Mouse (Mus musculus): Measurements from ENCODE around the gene Slc35e1.

The Slc35e1 gene

DNA sequence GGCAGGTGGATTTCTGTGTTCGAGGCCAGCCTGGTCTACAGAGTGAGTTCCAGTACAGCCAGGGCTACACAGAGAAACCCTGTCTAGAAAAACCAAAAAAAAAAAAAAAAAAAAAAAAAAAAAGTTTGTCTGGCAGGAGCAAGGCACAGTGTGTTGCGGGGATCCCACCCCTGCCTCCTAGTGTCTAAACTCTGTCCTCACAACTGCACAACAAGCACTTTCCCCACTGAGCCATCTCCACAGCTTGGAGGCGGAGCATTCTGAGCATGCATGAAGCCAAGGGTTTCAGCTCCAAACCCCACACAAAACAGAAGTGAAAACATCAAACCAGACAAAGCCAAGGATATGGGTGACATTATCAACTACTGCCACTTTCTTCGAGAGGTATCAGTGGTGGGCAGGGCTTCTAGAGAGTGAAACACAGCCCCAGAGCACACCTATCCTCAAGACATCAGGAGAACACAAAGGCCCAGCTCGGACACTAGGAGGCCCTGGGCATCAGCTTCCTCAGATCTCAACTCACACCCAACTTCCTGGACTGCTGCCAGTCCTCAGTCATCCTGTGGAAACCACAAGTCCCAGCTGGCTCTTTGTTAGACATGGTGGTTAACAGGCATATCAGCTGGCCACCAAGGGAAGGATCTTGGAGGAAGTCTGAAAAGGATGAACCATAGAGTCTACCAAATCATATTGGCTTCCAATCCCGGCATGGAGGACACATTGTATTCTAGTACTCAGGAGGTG is 6.8 kb downstream of the Slc35e1 start:
- DNase-seq (ENCODE audit: low spot score): no peak

DNA sequence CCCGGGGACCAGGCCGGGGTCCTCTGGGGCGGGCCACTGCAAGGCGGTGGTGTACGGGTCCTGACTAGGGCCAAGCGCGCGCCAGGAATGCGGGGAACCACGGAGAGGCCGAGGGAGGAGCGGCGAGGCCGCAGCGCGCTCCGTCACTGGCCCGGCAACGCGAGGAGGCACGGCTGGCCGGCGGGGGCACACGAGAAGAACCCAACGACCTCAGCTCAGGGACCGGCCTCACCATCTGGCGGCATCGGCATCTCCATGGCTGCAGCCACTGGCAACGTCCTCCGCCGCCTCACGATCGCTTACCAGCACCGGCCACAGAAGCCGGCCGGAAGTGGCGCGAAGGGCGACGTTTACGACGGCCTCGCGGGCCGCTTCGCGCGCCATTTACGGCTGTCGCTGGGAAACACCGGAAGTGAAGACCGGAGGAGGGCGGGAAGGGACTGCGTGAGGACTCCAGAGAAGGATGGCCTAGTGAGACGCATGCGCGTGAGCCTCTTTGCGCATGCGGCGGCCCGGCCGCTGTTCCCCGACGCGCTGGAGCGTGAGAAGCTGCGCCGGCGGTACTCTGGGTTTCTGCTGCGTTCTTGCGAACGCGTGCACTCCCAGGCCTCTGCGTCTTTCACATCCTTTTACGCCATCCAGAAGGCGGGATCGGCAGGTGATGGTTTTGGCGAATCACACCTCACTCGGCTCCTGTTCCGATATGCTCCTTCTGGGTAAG is 17.4 kb downstream of the Slc35e1 start, which contains the start of gene Cherp:
Gene Cherp (minus strand): TSS at position 401 of the 721 bp plus-strand sequence.
- DNase-seq (ENCODE audit: low spot score): peak; percentile 98

GRCm38 (mm10) chr8:72470684-72471083 is 21.7 kb downstream of the Slc35e1 start:
- DNase-seq (ENCODE audit: low spot score): no peak

DNA sequence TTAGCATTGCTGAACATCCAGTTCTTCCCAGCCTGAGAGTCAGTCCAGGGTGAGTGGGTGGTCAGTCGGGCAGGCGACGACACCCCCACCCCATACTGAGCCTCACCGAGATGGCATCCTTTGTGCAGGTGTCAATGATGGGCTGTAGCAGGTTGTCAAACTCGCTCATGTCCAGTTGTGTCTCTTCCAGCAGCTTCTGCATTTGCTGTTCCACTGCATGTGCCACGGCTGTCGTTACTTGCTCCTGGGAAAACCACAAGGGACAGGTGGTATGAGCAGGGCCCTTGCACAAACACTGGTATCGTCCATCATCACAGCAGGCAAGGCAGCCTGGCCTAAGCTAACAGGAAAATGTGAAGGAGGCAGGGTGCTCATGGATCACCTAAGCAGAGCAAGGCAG is 22.4 kb downstream of the Slc35e1 start:
- no peak for DNase-seq (ENCODE audit: low spot score)

DNA sequence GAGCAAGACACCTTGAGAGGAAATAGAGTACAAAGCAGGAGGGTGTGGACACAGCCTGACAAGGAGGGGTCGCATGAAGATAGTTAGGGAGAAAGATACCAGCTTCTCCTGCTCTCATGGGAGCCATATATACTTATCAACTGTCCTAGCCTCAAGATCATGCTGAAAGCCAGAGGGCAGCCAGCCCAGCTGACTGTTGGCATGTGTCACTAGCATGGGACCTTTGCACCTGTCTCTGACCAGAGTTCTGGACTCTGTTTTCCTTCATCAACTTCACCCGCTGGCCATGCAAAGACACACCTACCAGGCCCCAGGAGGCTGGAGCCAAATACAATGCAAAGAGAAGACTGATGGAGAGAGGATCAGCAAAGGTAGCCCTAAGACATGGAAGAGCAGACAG is 23.2 kb downstream of the Slc35e1 start:
- DNase-seq (ENCODE audit: low spot score): no peak

GRCm38 (mm10) chr8:72464211-72464610 is 28.2 kb downstream of the Slc35e1 start:
- no peak for DNase-seq (ENCODE audit: low spot score)

- no peak for DNase-seq (ENCODE audit: low spot score)
These were observed 32.4 kb downstream of the Slc35e1 start for GRCm38 (mm10) chr8:72459881-72460533.

GRCm38 (mm10) chr8:72458457-72458856 is 34.0 kb downstream of the Slc35e1 start:
- no peak for DNase-seq (ENCODE audit: low spot score)

- DNase-seq (ENCODE audit: low spot score): no peak
These were observed 34.6 kb downstream of the Slc35e1 start for GRCm38 (mm10) chr8:72457806-72458205.

DNA sequence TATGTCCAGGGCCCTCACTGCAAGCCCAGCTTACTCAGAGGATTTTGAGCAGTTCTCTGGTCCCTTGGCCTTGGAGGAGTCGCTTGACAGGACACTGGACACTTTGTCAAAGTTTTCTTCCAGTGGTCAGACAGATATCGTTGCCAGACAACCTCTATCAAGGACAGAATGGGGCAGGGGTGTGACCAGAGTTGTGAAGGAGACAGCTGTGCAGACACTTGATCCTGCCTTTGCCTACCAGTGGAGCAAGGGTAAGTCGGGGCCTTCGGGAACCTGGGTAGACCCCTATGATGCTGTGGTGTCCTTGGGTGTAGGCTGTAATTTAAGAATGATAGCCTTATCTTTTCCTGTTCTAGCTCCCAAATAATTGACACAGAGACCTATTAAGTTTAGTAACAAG is 37.1 kb downstream of the Slc35e1 start:
- DNase-seq (ENCODE audit: low spot score): no peak

- no peak for DNase-seq (ENCODE audit: low spot score)
These were observed 38.5 kb downstream of the Slc35e1 start for GRCm38 (mm10) chr8:72453904-72454303.

- DNase-seq (ENCODE audit: low spot score): no peak
These were observed 40.9 kb downstream of the Slc35e1 start for GRCm38 (mm10) chr8:72451516-72451915.

DNA sequence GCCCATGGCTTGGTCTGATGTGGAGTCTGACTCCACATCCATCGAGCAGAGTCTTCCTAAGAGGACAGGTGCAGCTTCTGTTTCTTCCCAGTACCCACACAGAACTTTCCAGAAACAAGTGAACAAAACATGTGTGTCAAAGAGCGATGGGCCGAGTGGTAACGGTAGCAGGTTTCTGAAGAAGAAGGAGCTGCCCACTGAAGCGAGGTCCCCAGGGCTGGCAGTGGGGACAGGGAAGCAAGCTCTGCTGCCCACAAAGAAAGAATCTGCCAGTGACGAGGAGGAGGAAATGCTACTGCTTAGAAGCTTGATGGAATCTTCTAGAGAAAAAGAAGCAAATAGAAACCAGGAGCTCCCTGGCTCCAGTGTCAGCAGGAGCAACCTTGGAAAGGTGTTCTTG is 47.3 kb downstream of the Slc35e1 start:
- no peak for DNase-seq (ENCODE audit: low spot score)

- DNase-seq (ENCODE audit: low spot score): no peak
These were observed 48.4 kb downstream of the Slc35e1 start for GRCm38 (mm10) chr8:72443994-72444350.

DNA sequence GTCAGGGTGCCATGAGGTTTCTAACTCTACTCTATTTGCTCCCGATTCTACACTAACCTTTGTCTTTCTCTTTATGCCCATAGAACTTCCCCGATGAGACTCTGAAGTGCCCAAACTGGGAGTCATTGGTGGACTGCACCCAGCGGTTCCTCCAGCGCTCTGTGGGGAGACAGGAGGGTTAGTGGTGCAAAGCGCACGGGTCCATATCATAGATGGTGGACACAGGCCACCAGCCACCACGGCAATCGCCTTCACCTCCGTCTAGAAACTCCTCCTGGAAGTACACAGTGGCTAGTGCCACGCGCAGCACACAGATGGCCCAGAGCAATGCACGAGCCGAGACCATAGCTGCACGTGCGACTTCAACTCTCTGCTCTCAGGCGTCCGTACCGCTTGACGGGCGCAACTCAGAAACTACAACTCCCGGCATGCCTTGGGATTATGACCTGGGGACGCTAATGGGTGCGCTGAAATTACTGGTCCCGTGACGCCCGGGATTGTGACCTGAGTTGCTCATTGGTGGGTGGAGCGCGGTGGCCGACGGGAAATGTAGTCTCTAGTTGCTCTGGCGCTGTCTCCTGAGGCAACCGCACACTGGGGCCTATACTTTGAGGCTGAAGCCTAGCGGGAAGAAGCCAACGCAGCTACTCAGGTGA is 48.9 kb downstream of the Slc35e1 start, which contains the start of the genes Calr3 and 1700030K09Rik:
Gene Calr3 (minus strand): TSS at position 533 of the 656 bp plus-strand sequence.
Gene 1700030K09Rik (plus strand): TSS at position 543 of the 656 bp plus-strand sequence.
- peak; percentile 99 for DNase-seq (ENCODE audit: low spot score)

- DNase-seq (ENCODE audit: low spot score): no peak
These were observed 54.0 kb downstream of the Slc35e1 start for GRCm38 (mm10) chr8:72438248-72439015.

DNA sequence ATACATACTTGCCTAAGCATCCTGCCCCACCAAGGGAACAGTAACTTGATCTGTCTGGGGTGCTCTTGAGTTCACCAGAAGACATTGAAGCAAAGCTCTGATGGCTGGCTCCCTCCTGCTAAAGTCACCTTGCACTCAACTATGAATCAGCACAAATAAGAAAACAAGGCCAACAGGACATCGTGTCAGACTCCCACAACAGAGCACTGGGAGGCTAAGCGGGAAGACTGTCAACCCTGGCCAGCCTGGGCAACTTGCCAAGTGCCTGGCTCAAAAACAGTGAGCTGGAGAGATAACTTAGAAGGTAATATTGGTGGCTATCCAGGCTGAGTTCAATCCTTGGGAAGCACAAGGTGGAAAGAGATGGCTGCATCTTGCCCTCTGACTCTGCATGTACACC is 57.5 kb downstream of the Slc35e1 start:
- no peak for DNase-seq (ENCODE audit: low spot score)
